Mouse (Mus musculus) kidney, embryonic 16.5 days (tissue): Measurements from ENCODE around the gene Zfhx3. TPM values are rescaled to one million over a fixed set of nuclear protein-coding genes. Genes with fewer than 3 reads are reported as not detected.

Experiments used
- ATAC-seq: fragments of 200-750 bp; cut with Nextera tagmentation; 2 replicates; pipeline ENCODE4 v1.8.0; 2017; ENCODE audit warnings: moderate TSS enrichment; ENCODE audit not compliant: low FRiP score, low TSS enrichment
- H3K27ac ChIP-seq: fragments of 300-500 bp; sonication (generic); 2 replicates; pipeline ENCODE4 v1.5.1; 2014; ENCODE audit warnings: low read length
- H3K27me3 ChIP-seq: fragments of 300-500 bp; sonication (generic); 2 replicates; pipeline ENCODE4 v1.6.1; 2014; ENCODE audit warnings: low read length, control low read depth, mixed read lengths; ENCODE audit not compliant: insufficient read depth
- H3K36me3 ChIP-seq: fragments of 300-500 bp; sonication (generic); 2 replicates; pipeline ENCODE4 v1.6.1; 2014; ENCODE audit warnings: low read length, control low read depth, mixed read lengths; ENCODE audit not compliant: insufficient read depth
- H3K4me1 ChIP-seq: fragments of 300-500 bp; sonication (generic); 2 replicates; pipeline ENCODE4 v1.6.1; 2014; ENCODE audit warnings: low read length, control low read depth, mixed read lengths; ENCODE audit not compliant: insufficient read depth
- H3K4me2 ChIP-seq: fragments of 300-500 bp; sonication (generic); replicated peaks from 2 replicates; pipeline ENCODE4 v1.6.1; 2014; ENCODE audit warnings: low read depth, low read length
- H3K4me3 ChIP-seq: fragments of 300-500 bp; sonication (generic); 2 replicates; pipeline ENCODE4 v1.5.1; 2014; ENCODE audit warnings: mild to moderate bottlenecking, low read length
- H3K9ac ChIP-seq: fragments of 300-500 bp; sonication (generic); replicated peaks from 2 replicates; pipeline ENCODE4 v1.6.1; 2014; ENCODE audit warnings: low read length
- H3K9me3 ChIP-seq: fragments of 300-500 bp; sonication (generic); 2 replicates; pipeline ENCODE4 v1.6.1; 2016; ENCODE audit warnings: low read length, control low read depth
- WGBS: fragments of 180-500 bp; shearing (Covaris S2); extraction: QIAGEN DNeasy Blood & Tissue Kit; methylation state at CpG from one replicate; pipeline ENCODE4 v1.1.7; 2014; 5-methylcytosine and 5-hydroxymethylcytosine counted together
- polyA plus RNA-seq: library from polyadenylated mRNA; unstranded; fragments of >200 nt; fragmentation: Nextera tagmentation; extraction: Ambion mirVana; gene quantifications from 2 replicates; pipeline ENCODE4 v1.2.1, GENCODE M21; 2015

The Zfhx3 gene
- polyA plus RNA-seq, 1 experiment from 2014 or later: 6.6 TPM

DNA sequence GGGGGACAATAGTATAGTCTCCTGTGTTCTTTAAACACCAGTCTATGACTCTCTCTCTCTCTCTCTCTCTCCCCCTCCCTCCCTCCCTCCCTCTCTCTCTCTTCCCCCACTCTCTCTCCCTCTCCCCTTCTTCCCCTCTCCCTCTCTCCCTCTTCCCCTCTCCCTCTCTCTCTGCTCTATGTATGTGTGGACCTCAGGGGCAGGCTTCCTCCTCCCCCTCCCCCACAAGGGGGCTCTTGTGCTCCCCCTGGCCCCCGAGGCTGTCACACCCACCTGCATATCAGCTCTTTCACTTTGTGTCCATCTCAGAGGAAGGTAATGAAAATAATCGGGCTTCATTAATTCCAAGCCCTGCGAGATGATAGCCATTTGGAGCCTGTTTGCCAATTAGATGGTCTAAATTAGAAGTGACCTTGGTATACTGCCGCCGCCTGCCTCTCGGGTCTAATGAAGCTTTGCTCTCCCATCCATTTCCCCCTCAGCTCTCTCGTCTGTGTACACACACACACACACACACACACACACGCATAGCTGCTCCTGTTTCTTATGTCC is 995.5 kb downstream of the Zfhx3 start:
- H3K4me3 ChIP-seq: no peak overlapping the region
- peaks cover 7% of the 10 kb centered on the region for H3K9me3 ChIP-seq
- no peak for ATAC-seq
- H3K27ac ChIP-seq: no peak overlapping the region
- 57% methylated on average over 8 of the region's 8 CpGs for WGBS
- peaks cover 32% of the 10 kb centered on the region for H3K36me3 ChIP-seq
- H3K9ac ChIP-seq: no peak overlapping the region
- H3K27me3 ChIP-seq: no peaks in the 10 kb centered on the region
- H3K4me1 ChIP-seq: 0 out of 2 replicates have a peak, but pooled peaks cover 3% of the 10 kb centered on the region
- H3K4me2 ChIP-seq: no peak overlapping the region

DNA sequence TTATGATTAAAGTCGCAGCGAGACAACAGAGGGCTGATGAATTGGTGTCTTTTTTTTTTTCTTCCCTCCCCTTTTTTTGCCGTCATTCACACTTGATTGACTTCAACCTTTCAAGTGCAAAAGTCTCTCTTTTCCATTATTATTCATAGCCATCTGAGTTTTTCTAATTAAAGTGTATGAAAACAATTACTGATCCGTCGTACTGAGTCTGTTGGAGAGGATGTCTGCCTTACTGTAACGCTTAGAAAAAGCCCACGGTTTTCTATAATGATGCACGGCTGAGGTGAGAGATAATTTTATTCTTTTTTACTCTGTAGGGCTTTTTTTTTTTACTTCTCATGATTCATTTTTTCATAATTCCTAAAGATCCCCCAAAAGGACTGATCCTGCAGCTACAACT is 1000.2 kb downstream of the Zfhx3 start:
- H3K4me1 ChIP-seq: 0 out of 2 replicates have a peak, but pooled peaks cover 3% of the 10 kb centered on the region
- H3K36me3 ChIP-seq: peaks cover 47% of the 10 kb centered on the region
- ATAC-seq: no peak
- no peaks in the 10 kb centered on the region for H3K27me3 ChIP-seq
- H3K9ac ChIP-seq: no peak overlapping the region
- WGBS: 63% methylated on average over 8 of the region's 8 CpGs
- H3K9me3 ChIP-seq: peaks cover 16% of the 10 kb centered on the region
- H3K4me2 ChIP-seq: no peak overlapping the region
- no peak overlapping the region for H3K27ac ChIP-seq
- no peak overlapping the region for H3K4me3 ChIP-seq

DNA sequence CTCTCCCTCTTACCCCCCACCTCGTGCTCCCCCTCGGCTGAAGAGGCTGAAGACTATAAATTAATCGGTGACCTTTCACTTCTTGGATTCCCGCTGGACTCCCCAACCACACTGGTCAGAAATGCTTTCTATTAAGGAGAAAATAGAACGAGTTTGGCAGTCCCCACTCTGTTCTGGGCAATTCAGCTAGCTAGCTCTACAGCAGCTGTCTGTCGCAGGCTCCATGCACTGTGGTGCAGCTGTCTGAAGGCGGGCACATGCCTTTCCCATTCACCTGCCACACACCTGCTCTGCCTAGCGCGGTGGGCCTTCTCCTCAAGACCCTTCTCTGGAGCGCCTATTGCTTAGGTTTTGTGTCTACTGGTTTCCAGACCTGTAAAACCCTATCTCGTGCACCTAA is 1000.7 kb downstream of the Zfhx3 start:
- peaks cover 50% of the 10 kb centered on the region for H3K36me3 ChIP-seq
- H3K4me2 ChIP-seq: no peak overlapping the region
- 0 out of 2 replicates have a peak, but pooled peaks cover 3% of the 10 kb centered on the region for H3K4me1 ChIP-seq
- no peak for ATAC-seq
- H3K9ac ChIP-seq: no peak overlapping the region
- 70% methylated on average over 11 of the region's 11 CpGs for WGBS
- no peak overlapping the region for H3K27ac ChIP-seq
- H3K27me3 ChIP-seq: no peaks in the 10 kb centered on the region
- no peak overlapping the region for H3K4me3 ChIP-seq
- H3K9me3 ChIP-seq: peaks cover 19% of the 10 kb centered on the region

DNA sequence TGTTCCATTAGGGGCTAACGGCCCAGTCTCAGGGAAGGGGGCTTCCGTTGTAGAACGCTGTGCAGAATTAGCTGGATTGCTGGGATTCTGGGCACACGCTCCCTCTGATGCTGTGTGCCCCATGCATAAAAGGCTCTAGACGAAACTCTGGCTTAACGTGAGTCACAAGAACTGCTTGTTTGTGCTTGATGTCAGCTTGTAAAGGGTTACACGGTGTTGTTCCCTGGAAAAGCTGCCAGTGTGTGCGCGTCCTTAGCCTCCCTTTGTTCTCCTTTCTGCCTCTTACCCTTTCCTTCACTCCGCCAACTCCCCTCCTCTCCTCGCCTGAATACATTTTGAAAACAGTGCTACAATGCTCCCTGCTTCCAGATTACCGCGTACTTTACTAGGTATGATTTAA is 1001.9 kb downstream of the Zfhx3 start:
- Histone ChIP-seq H3K4me1 (0 out of 2 replicates have a peak, but pooled peaks cover 3% of the 10 kb centered on the region), H3K9me3 (peaks cover 27% of the 10 kb centered on the region), H3K36me3 (peaks cover 54% of the 10 kb centered on the region), H3K27ac (no peak overlapping the region), H3K4me3 (no peak overlapping the region), H3K27me3 (no peaks in the 10 kb centered on the region), H3K4me2 (no peak overlapping the region), H3K9ac (no peak overlapping the region)
- ATAC-seq: no peak
- WGBS: 63% methylated on average over 13 of the region's 13 CpGs

DNA sequence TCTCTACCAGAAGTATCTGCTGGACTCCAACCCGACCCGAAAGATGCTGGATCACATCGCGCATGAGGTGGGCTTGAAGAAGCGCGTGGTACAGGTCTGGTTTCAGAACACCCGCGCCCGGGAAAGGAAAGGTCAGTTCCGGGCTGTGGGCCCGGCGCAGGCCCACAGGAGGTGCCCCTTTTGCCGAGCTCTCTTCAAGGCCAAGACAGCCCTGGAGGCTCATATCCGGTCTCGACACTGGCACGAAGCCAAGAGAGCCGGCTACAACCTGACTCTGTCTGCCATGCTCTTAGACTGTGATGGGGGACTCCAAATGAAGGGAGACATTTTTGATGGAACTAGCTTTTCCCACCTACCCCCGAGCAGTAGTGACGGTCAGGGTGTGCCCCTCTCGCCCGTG is 1007.9 kb downstream of the Zfhx3 start:
- no peaks in the 10 kb centered on the region for H3K4me1 ChIP-seq
- H3K27me3 ChIP-seq: no peaks in the 10 kb centered on the region
- no peak overlapping the region for H3K4me2 ChIP-seq
- 98% methylated on average over 21 of the region's 21 CpGs for WGBS
- peaks cover 95% of the 10 kb centered on the region for H3K36me3 ChIP-seq
- no peak overlapping the region for H3K4me3 ChIP-seq
- H3K9me3 ChIP-seq: peaks cover 50% of the 10 kb centered on the region
- H3K27ac ChIP-seq: no peak overlapping the region
- no peak overlapping the region for H3K9ac ChIP-seq
- no peak for ATAC-seq

DNA sequence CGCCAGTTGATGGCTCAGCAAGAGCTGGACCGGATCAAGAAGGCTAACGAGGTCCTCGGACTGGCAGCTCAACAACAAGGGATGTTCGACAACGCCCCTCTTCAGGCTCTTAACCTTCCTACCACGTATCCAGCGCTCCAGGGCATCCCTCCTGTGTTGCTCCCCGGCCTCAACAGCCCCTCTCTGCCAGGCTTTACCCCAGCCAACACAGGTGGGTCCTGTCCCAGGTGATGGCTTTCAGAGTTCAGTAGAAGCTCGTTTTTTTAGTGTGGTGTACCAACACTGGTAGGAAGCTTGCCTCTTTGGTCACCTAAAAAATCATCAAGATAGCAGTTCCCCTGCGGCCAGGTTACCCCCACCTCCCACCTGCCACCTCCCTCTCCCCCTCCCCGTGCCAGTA is 1009.1 kb downstream of the Zfhx3 start:
- no peak for ATAC-seq
- Histone ChIP-seq H3K9me3 (peaks cover 62% of the 10 kb centered on the region), H3K36me3 (peaks cover 95% of the 10 kb centered on the region), H3K27me3 (no peaks in the 10 kb centered on the region), H3K4me2 (no peak overlapping the region), H3K9ac (no peak overlapping the region), H3K4me1 (no peaks in the 10 kb centered on the region), H3K4me3 (no peak overlapping the region), H3K27ac (no peak overlapping the region)
- 96% methylated on average over 12 of the region's 12 CpGs for WGBS

DNA sequence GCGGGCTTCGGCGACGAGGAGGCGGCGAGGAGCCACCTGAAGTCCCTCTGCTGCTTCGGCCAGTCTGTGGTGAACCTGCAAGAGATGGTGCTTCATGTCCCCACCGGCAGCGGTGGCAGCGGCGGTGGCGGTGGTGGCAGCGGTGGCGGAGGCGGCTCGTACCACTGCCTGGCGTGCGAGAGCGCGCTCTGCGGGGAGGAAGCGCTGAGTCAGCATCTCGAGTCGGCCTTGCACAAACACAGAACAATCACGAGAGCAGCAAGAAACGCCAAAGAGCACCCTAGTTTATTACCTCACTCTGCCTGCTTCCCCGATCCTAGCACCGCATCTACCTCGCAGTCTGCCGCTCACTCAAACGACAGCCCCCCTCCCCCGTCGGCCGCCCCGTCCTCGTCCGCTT is 1014.0 kb downstream of the Zfhx3 start:
- Histone ChIP-seq H3K9me3 (peaks cover 20% of the 10 kb centered on the region), H3K4me2 (peak overlapping the region; percentile 45), H3K27me3 (no peaks in the 10 kb centered on the region), H3K4me1 (no peaks in the 10 kb centered on the region), H3K4me3 (peak overlapping the region; percentile 29), H3K36me3 (peaks cover 51% of the 10 kb centered on the region), H3K27ac (no peak overlapping the region), H3K9ac (peak overlapping the region; percentile 31; the same call in 1 of the 2 replicates)
- no peak for ATAC-seq
- 72% methylated on average over 34 of the region's 37 CpGs for WGBS

DNA sequence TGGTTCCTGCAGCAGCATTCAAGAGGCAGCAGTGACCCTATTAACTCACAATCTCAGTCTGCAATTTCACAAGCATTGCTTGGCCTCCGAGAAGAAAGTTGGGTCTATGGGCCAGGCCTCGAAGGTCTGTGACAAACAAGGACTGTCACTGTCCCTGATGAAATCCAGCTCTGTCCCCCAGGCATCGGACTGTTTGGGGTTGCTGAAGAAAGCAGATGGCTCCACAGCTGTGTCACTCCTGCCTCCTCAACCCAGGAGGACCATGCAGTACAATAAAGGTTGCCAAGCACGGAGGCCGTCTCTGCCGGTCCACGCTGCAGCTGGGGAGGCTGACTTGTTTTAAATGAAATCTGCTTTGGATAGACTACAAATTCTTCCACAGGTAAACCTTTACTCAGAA is 1020.1 kb downstream of the Zfhx3 start:
- Histone ChIP-seq H3K36me3 (no peaks in the 10 kb centered on the region), H3K9ac (no peak overlapping the region), H3K4me2 (no peak overlapping the region), H3K4me1 (no peaks in the 10 kb centered on the region), H3K4me3 (no peak overlapping the region), H3K9me3 (no peaks in the 10 kb centered on the region; the same call in 1 of the 2 replicates), H3K27ac (no peak overlapping the region), H3K27me3 (no peaks in the 10 kb centered on the region)
- WGBS: 77% methylated on average over 7 of the region's 7 CpGs
- ATAC-seq: no peak

DNA sequence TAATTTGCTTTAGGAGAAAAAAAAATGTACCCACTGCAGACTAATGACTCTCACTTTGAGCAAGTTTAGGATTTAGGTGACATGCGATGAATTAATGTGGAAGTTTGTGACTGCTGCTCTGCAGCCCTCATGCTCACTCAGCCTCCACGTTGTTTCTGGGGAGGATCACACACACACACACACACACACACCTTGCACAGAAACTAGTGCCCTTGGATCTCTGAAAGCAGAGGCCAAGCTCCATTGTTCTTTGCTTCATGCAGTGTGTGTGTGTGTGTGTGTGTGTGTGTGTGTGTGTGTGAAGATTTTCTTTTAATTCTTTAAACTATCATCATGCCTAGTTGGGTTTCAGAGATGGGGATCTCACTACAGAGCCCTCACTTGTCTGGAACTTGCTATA is 1020.7 kb downstream of the Zfhx3 start:
- Histone ChIP-seq H3K4me3 (no peak overlapping the region), H3K4me2 (no peak overlapping the region), H3K9me3 (no peaks in the 10 kb centered on the region; the same call in 1 of the 2 replicates), H3K9ac (no peak overlapping the region), H3K4me1 (no peaks in the 10 kb centered on the region), H3K36me3 (no peaks in the 10 kb centered on the region), H3K27me3 (no peaks in the 10 kb centered on the region), H3K27ac (no peak overlapping the region)
- WGBS: 73% methylated on average over 2 of the region's 2 CpGs
- ATAC-seq: no peak

DNA sequence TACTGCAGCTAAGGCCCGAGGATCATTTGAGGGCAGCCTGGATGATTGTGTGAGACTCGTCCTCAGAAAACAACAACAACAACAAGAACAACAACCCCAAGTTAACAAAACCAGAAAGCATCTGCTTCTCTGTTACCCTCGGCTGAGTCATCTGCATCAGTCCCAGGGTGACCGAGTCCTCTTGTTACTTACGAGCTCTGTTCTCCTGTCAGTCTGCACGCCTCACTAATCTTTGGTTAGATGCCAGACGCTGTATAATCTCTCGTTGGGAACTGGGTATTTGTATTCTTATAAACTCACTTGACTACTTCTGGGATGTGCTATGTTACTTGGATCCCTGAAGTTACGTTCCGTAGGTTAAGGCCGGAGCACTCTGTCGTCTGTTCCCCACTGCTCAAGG is 1023.6 kb downstream of the Zfhx3 start:
- 57% methylated on average over 12 of the region's 12 CpGs for WGBS

More for the DNA sequence above, 1023.6 kb downstream of the Zfhx3 start:
- no peak for ATAC-seq
- Histone ChIP-seq H3K4me1 (no peaks in the 10 kb centered on the region), H3K36me3 (no peaks in the 10 kb centered on the region), H3K4me2 (no peak overlapping the region), H3K27ac (no peak overlapping the region), H3K4me3 (no peak overlapping the region), H3K27me3 (no peaks in the 10 kb centered on the region), H3K9ac (no peak overlapping the region), H3K9me3 (no peaks in the 10 kb centered on the region; the same call in 1 of the 2 replicates)
